Mouse (Mus musculus) T-helper 2 cell (primary cell): ENCODE data around the gene Gabpa.

Experiments used
- in situ Hi-C: fragments of 300-600 bp; cut with MboI, MseI; formaldehyde crosslinking; loops from one replicate; pipeline ENCODE4 v1.15.1; 2025; ENCODE audit warnings: high pct_unique_total_duplicates

The Gabpa gene

DNA sequence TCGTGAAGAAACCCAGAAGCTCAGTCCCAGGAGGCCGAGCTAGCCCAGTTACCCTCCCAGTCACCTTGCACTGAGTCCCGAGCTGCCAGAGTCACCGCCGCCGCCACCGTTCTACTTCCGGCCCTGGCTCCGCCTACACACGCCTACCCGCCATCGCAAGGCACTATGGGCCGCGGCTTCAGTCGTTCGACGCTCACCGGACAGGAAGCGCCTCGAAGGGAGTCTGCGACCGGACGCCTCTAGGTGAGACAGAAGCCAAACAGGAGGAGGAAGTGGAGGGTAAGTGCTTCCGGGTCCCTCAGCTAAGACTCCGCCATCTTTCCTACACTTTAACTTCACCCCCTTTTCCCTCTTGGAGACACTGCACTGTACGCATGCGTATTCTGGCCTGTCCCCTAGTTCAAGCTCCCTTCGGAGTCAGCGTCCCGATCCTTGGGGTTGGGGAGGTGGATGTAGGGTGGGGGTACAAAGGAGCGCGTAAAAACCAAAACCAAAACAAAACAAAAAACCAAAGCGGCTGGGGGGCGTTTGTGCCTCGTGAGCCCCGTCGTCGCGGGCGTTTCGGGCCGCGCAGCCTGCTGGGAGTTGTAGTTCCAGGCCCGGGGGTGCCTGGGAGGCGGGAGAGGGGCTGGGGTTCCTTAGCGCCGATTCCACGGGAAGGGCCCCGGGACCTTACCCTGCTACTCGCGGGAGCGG is at the start of gene Gabpa:
Gene Gabpa, plus strand, starts transcription at position 181 of the 696 bp plus-strand sequence.
- in situ Hi-C loops = loop anchor here (5.0 kb wide), 1 partner anchor 98 kb away; the partner anchor contains the start of gene Mrpl39

DNA sequence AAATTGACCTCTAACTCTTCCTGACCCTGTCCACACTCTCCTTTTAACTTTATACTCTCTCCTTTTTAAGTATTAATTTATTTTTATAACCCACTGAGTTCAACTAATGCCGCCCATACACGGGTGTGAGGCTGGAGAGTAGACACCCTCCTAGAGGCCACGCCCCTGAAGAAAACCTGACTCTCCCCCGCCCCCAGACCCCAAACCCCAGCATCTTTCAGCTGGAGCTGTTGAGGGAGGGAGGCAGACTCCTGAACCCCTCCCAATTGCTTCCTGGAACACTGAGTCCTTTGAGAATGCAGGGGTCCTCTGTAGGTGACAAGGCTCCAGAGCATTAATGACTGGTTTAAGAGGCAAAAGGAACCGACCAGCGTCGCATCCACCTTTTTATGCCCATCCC is 49.8 kb upstream of the Gabpa start:
- in situ Hi-C loops = no loop called here

DNA sequence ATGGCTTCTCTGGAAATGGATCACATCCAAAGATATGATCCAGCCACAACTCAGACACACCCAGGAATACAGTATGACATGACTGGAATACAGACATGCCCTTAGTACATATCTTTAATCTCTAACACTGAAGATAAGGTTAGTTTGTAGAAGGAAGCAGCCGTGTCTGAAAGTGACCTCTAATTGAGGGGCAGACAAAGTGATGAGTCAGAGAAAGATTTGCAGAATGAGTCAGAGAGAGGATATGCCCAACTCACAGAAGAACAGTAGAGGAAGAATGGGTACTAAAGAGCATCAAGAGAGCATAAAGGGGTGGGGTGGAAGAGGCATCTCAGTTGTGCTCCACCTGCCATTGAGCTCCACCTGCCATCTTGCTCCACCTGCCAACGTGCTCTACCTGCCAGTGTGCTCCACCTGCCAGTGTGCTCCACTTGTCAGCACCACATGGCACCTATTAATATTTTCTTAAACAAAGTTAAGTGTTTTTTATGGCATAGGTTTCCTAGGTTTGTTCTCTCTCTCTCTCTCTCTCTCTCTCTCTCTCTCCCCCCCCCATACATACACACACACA is 44.0 kb upstream of the Gabpa start:
- in situ Hi-C loops = no loop called here

DNA sequence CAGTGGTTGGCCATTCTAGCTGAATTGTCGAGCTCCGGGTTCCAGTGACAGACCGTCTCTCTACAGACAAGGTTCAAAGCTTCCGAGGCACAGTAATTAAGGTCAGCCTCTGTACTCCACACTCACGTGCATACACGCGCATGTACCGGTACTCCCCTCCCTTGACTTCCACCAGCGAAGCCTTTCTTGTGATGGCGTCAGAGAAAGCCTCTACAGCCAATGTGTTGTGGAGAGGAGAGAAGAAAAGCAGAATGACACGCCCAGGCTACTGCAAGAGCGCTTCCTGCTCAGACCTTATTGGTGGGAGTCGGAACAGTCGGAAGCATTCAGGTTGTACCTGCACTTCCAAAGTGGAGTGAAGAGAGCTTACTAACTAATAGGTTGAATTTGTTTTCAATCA is 41.3 kb upstream of the Gabpa start:
- in situ Hi-C loops = no loop called here

DNA sequence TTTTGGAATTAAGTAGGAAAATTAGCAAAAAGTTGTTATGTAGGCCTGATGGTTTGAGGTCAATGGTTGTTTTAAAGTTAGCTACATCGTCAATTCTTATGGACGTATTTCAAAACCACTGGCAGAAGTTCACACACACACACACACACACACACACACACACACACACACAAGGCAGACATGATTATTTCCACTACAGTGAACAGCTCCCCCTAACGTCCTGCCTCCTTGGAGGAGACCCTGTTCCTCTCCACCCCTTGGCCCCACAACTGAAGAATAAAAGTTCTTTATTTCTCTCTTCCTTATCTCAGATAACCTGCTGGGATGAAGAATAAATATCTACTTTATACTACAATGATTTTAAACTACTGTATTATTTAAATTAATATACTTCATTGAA is 39.4 kb upstream of the Gabpa start:
- in situ Hi-C loops = no loop called here

DNA sequence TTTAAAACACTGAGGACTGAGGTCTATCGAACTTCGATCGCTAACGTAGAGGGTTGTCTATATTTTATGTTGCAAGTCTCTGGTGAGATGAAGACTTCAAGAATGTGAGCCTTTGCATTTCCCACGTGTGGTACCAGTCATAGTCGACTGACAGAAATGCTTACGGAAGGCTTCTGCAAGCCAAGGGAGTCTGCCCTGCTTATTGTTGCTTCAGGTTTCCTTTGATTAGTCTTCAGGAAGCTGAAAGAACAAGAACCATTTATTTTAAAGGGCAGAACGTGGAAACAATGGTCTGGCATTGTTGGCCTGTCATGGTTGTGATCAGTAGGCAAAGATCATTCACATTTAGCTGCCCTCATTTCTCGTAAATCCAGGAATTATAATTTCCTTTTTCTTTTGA is 38.0 kb upstream of the Gabpa start:
- in situ Hi-C loops = no loop called here

DNA sequence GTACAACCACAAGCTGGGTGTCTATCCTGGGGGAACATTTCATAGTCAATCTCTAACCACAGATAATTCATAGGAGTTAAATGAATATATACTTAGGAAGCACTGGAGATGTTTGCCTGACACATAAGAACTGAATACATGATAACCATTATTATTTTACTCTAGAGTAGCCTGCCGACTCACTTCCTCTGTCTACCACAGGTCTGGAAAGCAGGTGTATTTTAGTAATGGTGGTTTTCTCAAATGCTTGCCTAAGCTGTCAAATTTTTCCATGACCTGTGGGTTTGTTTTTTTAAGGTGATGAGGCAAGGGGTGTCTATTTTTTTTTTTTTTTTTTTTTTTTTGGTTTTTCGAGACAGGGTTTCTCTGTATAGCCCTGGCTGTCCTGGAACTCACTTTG is 34.7 kb upstream of the Gabpa start:
- in situ Hi-C loops = no loop called here

DNA sequence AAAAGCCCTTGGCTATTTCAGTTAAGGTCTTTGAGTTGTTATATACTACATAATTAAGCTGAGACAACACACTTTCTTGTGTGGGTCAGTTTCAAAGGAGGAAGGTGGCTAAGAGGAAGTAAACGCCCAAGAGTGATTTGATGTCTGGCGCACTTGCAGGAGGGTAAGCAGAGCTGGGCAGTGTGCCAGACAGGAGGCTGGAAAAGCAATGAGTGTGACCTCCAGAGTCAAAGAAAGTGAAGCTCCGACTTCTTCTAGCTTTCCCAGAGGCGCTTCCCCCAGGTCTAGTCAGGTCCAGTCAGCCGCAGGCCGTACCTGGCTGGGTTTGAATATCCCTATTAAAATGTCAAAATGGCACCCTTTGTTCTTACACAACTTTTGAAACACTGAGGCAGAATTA is 32.5 kb upstream of the Gabpa start:
- in situ Hi-C loops = no loop called here

DNA sequence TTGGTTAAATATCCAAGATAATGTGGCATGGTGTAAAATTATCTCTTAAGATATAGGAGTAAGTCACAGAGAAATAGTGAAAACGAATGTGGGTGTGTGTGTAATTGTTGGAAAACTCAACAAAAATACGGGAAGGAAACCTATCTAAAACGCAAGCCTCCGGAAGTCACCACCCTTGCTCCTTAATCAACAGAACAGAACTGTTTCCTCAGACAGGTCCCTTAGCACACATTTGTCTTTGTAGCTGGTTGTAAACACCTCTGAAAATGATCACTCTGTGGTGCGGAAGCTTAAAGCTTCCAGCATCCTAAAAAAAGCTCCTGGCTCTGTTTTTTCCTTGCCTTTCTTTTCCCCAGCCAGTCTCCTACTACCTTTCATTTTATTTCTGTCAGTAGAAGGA is 29.9 kb upstream of the Gabpa start:
- in situ Hi-C loops = no loop called here

DNA sequence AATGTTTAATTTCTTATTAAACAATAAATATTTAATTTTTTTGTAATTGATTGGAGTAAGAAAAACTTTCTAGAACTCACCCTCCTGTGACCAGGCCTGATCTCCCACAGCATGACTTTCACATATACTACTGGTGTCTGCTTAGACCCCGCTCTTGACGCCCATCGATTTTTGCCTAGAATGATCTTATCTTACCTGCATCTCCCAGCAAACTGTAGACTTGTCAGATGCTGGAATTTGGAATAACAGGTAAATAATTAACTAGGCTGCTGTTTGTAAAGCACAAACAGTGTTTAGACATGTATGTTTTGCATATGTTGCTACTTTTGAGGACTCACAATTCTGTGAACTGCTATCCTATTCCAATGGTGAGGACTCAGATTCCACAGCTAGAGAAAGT is 28.6 kb upstream of the Gabpa start:
- in situ Hi-C loops = no loop called here

DNA sequence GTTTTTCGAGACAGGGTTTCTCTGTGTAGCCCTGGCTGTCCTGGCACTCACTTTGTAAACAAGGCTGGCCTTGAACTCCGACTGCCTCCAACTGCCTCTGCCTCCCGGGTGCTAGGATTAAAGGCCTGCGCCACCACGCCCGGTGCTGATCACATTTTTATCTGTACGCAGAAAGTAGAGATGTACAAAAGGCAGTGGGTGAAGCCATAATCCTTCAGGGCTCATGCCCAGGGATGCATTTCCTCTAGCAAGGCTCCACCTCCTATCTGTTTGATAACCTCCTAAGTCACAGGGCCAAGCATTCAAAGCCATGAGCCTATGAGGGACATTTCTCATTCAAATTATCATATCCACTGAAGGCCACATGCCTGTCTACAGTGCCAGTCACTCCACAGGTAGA is 26.9 kb upstream of the Gabpa start:
- in situ Hi-C loops = no loop called here

DNA sequence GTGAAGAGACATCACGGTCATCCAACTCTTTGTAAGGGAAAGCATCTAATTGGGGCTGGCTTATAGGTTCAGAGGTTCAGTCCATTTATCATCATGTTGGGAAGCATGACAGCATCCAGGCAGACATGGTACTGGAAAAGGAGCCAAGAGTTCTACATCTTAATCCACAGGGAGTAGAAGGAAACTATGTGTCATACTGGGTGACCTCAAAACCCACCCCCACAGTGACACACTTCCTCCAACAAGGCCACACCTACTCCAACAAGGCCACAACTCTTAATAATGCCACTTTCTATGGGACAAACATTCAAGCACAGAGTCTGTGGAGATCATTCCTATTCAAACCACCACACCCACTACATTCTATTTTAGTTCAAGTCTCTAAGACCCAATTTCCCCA is 24.5 kb upstream of the Gabpa start:
- in situ Hi-C loops = no loop called here

DNA sequence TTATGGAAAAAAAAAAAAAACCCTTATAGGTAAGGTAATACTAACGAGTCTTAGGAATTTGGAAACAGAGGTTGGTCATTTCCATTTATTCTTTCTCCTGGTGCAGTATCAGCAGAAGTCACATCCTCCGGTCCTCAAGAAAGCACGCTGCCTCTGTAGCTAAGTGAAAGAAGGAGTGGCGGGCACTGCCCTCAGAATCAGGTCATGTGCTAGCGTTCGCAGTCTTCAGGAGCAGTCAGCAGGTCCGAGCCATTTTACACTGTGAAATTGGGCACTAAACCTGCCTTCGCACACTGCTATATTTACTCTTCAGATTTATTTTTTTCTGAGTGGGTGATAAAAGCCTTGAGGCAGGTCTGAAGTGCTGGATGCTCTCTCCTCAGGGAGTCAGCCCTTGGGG is 20.9 kb upstream of the Gabpa start:
- in situ Hi-C loops = no loop called here

DNA sequence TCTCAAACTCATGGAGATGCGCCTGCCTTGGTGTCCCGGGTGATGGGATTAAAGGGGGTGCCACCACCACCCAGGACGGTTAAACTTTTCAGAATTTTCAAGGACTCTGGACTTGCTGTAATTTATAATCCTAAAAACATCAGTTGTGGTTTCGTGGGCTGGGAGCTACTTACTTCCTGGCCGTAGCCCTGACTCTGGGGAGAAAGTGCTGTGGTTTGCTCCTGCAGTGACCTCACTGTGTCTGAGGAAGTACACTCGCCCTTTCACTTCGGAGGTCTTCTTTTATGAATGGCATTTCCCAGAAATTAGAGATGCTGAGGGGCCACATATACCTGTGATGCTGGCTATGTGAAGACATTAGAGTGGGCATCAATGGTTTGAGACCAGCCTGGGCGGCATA is 20.2 kb upstream of the Gabpa start:
- in situ Hi-C loops = no loop called here

DNA sequence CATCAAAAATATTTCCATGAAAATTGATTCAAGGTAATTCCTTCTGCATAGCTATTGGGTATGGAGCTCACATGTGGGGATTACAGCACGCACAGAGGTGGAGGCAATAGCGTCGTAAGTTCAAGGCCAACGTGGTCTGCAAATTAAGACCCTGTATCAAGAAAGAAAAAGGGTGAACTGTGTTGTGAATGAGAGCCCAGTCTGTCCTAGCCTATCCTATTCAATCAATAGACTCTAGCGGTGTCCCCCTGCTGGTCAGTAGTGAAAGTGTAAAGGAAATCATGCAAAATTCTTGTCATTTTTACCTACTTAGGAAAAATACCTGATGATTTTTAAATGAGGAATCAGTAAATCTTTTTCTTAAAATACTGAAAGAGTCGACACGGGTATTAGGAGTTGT is 17.3 kb upstream of the Gabpa start:
- in situ Hi-C loops = no loop called here

DNA sequence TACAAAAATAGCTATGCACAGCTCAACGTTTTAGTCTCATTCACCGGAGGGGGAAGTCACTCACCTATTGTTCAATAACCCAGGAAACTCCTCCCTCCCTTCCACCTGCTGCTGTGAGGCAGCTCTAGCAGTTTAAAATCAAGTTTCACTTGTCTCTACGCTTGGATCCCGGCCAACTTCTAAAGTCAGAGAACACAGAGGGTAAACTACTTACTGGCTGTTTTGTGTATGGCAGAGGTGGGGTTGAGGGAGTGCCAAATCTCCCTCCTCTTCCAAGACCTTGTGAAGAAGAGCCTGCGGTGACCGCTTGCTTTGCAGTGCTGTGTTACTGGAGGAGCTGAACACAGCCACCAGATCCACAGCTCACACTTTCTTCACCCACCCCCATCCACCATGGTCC is 9.7 kb upstream of the Gabpa start:
- in situ Hi-C loops = no loop called here

DNA sequence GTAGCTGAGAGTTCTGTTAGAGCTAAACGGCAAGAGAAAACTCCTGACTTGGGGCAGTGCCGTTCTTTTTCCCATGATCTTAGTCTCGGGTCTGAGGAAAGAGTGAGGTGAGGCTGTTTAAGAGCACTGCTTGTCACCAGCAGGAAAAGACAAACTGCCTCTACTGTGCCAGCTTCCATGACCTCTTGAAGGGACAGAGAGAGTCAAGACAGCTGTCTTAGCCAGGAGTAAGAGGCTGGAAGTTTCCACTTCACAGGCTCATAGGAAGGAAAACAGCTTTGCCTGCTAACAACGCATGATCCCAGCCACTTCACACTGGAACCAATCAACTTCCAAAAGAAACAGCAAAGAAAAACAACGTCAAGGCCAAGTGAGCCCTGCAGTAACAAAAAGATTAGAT is 3.0 kb upstream of the Gabpa start:
- in situ Hi-C loops = no loop called here

DNA sequence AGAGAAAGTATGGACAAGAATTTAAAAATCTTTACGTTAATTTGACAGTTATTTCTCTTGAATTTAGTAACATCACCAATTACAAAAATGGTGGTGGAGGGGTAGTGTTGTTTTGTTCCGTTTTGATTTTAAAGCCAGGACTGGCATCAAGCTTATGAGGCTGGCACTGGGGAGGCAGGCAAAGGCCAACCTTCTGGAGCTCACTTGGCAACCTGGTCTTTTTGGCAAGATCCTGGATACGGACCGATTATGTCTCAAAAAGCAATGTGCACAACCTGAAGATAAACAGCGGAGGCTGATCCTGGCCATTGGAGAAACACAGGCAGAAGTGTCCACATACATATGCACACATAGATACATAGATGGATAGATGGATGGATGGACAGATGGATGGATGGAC is 2.0 kb upstream of the Gabpa start:
- in situ Hi-C loops = no loop called here

DNA sequence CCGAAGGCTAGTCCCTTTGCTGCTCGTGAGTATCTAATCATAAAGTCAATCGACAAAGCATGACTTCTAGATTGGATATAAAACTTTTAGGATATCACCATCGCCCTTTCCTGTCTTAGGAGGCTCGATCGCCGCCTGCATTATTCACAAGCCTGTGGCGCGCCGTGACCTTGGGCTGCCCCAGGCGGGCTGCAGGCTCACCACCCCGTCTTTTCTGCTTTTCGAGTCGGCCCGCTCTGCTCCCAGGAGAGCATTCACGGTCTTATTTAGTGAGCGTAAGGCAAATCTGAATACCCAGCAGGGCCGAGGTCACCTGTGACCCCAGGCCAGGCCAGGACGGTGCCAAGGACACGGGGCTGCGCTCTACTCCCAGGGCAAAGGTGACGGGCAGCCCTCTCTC is 381 bp upstream of the Gabpa start:
- in situ Hi-C loops = no loop called here

DNA sequence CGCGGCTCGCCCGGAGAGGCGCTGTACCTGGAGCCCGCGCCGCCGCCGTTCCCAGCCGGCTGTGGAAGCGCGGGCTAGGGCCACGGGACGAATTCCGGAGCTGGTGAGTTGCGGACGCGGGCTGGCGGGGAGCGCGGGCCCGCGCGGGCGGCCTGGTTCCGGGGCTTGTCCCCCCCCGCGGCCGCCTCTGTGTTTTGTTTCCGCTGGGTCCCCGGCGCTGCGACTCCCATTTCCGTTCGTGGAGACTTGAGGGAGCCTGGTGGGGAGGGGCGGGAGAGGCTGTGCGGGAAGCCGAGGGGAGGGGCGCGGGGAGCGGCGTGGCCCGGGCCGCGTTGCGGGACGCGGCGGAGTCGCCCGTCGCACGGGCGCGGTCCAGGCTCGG is 707 bp downstream of the Gabpa start, which contains the start of gene Atp5j:
Gene Atp5j, minus strand, starts transcription at position 185 of the 382 bp plus-strand sequence.
- in situ Hi-C loops = loop anchor here (5.0 kb wide), 1 partner anchor 98 kb away; the partner anchor contains the start of gene Mrpl39

DNA sequence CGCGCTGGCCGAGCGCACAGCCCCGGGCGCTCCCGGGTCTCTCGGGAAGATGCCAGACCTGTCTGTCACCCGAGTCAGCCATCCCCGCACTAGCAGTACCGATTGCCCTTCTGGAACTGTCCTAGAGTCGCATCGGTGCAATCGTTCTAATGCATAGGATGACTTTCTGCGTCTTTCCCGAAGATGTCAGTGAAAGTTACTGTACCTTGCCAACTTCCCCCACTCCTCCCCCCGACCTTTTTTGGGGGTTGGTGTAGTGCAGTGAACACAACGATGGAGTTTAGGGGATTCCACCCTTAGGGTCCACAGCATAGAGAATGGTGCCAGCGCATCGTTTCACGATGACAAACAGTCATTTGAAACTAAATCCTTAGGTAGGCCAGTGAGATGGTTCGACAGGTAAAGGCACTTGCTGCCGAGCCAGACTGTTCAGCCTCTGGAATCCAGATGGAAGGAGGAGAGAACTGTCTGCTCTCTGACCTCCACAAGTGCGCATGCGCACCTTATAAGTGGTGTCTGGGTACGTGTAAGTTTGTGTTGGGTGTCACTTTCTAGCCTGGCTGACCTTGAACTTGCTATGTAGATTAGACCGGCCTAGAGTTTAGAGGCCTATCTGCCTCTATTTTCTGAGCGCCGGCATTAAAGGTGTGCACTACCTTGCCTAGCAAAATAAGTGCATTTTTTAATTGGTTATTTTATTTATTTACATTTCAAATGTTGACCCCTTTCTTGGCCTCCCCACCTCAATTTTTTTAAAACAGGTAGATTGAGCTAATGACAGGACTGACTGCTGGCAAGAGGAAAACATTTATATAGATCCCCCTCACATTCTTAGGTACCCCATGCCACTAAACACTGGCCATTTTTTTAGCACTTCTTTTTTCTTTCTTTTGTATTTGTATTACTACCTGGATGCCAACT is 1.4 kb downstream of the Gabpa start:
- in situ Hi-C loops = loop anchor here (5.0 kb wide), 1 partner anchor 99 kb away; the partner anchor contains the start of gene Mrpl39

DNA sequence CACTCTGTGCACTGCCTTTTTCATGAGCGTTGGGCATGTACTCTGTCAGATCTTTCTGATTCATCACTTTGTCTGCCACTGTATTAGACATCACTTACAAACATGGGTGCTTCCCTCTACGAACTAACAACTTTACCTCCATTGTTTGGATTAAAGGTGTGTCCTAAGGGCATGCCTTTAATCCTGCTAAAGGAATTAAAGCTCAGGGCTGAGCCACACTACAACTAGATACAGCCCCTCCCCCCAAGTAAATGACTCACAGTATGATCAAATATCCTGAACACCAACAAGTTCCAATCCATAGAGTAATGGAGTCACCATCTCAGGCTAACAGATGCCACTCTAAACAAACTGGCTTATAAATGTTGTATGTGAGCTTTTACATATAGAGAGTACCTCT is 3.9 kb downstream of the Gabpa start:
- in situ Hi-C loops = loop anchor here (5.0 kb wide), 1 partner anchor 101 kb away; the partner anchor contains the start of gene Mrpl39
